9 mouse cellular contexts compared by ENCODE assay signal in genomic region chr19:45847016-45847732, GRCm38 (mm10). TPM values are rescaled to one million over a fixed set of nuclear protein-coding genes. Genes with fewer than 3 reads are reported as not detected.
DNase-seq lines count a peak whose midpoint lies in the region; ATAC-seq and TF ChIP-seq lines count a peak whose summit lies in the region.
"Had no signal": no experiment of that assay in that cellular context is flagged by ENCODE, and none has a peak within 500 bp of the region (broad histone marks: within the 10 kb centered on the region; RNA-seq: fewer than 3 reads in every experiment).

No protein-coding gene starts in this region.

- no peak for ATAC-seq in heart, postnatal 0 days (ENCODE audit: insufficient read depth, low read depth)
- ATAC-seq in heart, embryonic 11.5 days (replicated peaks; ENCODE audit: insufficient number of reproducible peaks, low FRiP score, low TSS enrichment) = no peak
- ATAC-seq in forebrain, embryonic 15.5 days (replicated peaks) = no peak

- no peak for TF ChIP-seq POLR2A in cortical plate, adult 2 months (IDR thresholded peaks at IDR 0.05; ENCODE audit: extremely low read depth, insufficient read depth, low read length)

- H3K27ac ChIP-seq in heart, postnatal 0 days (ENCODE audit: low read depth) = no peak overlapping the region
- no peak overlapping the region for H3K27ac ChIP-seq in heart, embryonic 11.5 days (ENCODE audit: low read depth, low read length)
- no peak overlapping the region for H3K27ac ChIP-seq in cortical plate, adult 2 months (ENCODE audit: insufficient read depth, low read length)
- no peak overlapping the region for H3K27ac ChIP-seq in forebrain, embryonic 15.5 days (replicated peaks)
- H3K27ac ChIP-seq: limb, embryonic 15.5 days had no signal

- no peaks in the 10 kb centered on the region for H3K27me3 ChIP-seq in heart, postnatal 0 days (ENCODE audit: control insufficient read depth, insufficient read depth, low read length)
- H3K27me3 ChIP-seq in heart, embryonic 11.5 days (ENCODE audit: control insufficient read depth, insufficient read depth, low read length) = no peaks in the 10 kb centered on the region
- H3K27me3 ChIP-seq in forebrain, embryonic 15.5 days = no peaks in the 10 kb centered on the region
- H3K27me3 ChIP-seq: limb, embryonic 15.5 days had no signal

- H3K9me3 ChIP-seq in heart, postnatal 0 days (replicated peaks; ENCODE audit: control insufficient read depth, low read length) = no peaks in the 10 kb centered on the region
- no peaks in the 10 kb centered on the region for H3K9me3 ChIP-seq in heart, embryonic 11.5 days (replicated peaks; ENCODE audit: control insufficient read depth, low read length)
- no peaks in the 10 kb centered on the region for H3K9me3 ChIP-seq in forebrain, embryonic 15.5 days
- H3K9me3 ChIP-seq: limb, embryonic 15.5 days had no signal

- no peak overlapping the region for H3K4me3 ChIP-seq in heart, postnatal 0 days (ENCODE audit: low read depth, low read length)
- H3K4me3 ChIP-seq in heart, embryonic 11.5 days (ENCODE audit: low read depth, low read length) = no peak overlapping the region
- H3K4me3 ChIP-seq in cortical plate, adult 2 months (ENCODE audit: insufficient read depth, low read length) = no peak overlapping the region
- no peak overlapping the region for H3K4me3 ChIP-seq in forebrain, embryonic 15.5 days
- H3K4me3 ChIP-seq: limb, embryonic 15.5 days had no signal

- H3K36me3 ChIP-seq in heart, postnatal 0 days (replicated peaks; ENCODE audit: control insufficient read depth, insufficient read depth, low read length) = 0 out of 2 replicates have a peak, but pooled peaks cover 8% of the 10 kb centered on the region
- no peaks in the 10 kb centered on the region for H3K36me3 ChIP-seq in heart, embryonic 11.5 days (ENCODE audit: control insufficient read depth, insufficient read depth, low read length)
- H3K36me3 ChIP-seq in forebrain, embryonic 15.5 days = no peaks in the 10 kb centered on the region

- H3K4me1 ChIP-seq in heart, postnatal 0 days (ENCODE audit: control insufficient read depth, insufficient read depth) = peaks cover 4% of the 10 kb centered on the region; the same call in 1 of the 2 replicates
- peaks cover 2% of the 10 kb centered on the region; the same call in 1 of the 2 replicates for H3K4me1 ChIP-seq in heart, embryonic 11.5 days (ENCODE audit: control insufficient read depth, insufficient read depth, low read length)
- peaks cover 3% of the 10 kb centered on the region; the same call in 1 of the 2 replicates for H3K4me1 ChIP-seq in cortical plate, adult 2 months (ENCODE audit: control insufficient read depth, insufficient read depth, low read length)
- peaks cover 12% of the 10 kb centered on the region for H3K4me1 ChIP-seq in forebrain, embryonic 15.5 days

- WGBS in heart, postnatal 0 days = 96% methylated on average over 3 of the region's 3 CpGs
- WGBS in heart, embryonic 11.5 days (ENCODE audit: insufficient replicate concordance) = 89% methylated on average over 3 of the region's 3 CpGs
- 83% methylated on average over 3 of the region's 3 CpGs for WGBS in forebrain, embryonic 15.5 days

- no peak overlapping the region for H3K9ac ChIP-seq in heart, postnatal 0 days (replicated peaks; ENCODE audit: low read depth, low read length)
- H3K9ac ChIP-seq in heart, embryonic 11.5 days (ENCODE audit: low read depth, low read length) = no peak overlapping the region
- no peak overlapping the region for H3K9ac ChIP-seq in forebrain, embryonic 15.5 days (replicated peaks)
- H3K9ac ChIP-seq: limb, embryonic 15.5 days had no signal

- no peak overlapping the region for H3K4me2 ChIP-seq in heart, postnatal 0 days (ENCODE audit: low read depth, low read length)
- H3K4me2 ChIP-seq in heart, embryonic 11.5 days = no peak overlapping the region
- no peak overlapping the region for H3K4me2 ChIP-seq in forebrain, embryonic 15.5 days (replicated peaks)
- H3K4me2 ChIP-seq: limb, embryonic 15.5 days had no signal

- no peak for TF ChIP-seq EP300 in heart, postnatal 0 days (IDR thresholded peaks at IDR 0.05; ENCODE audit: low read depth)

- DNase-seq in heart, postnatal 0 days (ENCODE audit: low spot score) = no peak
- peak; percentile 11 for DNase-seq in retina, postnatal 1 day
- DNase-seq in retina, embryonic 14.5 days (ENCODE audit: low spot score) = no peak
- peak; percentile 57 for DNase-seq in thymus, postnatal 14 days
- no peak for DNase-seq in urinary bladder, postnatal 36 days (ENCODE audit: low spot score in 2 of 2)

- TF ChIP-seq CTCF in heart, postnatal 0 days (IDR thresholded peaks at IDR 0.05; ENCODE audit: low read depth) = peak; percentile 64
- peak; percentile 49 for TF ChIP-seq CTCF in cortical plate, adult 2 months (IDR thresholded peaks at IDR 0.05; ENCODE audit: extremely low read depth, insufficient read depth, low read length)

RNA-seq across cellular contexts. Expression of gene Kcnip2, which starts 31.3 kb away (rescaled TPM):
- 81.7 and 90.6 TPM in 2 replicates for total RNA-seq in heart, postnatal 0 days (2014; rRNA removed; ENCODE audit: low replicate concordance)
- polyA plus RNA-seq in heart, postnatal 0 days (2015; fragmentation: Nextera tagmentation; extraction: Ambion mirVana) = 41.8 and 44.5 TPM in 2 replicates
- polyA plus RNA-seq in heart, embryonic 11.5 days (2014; fragmentation: Nextera tagmentation; extraction: Ambion mirVana) = 0.45 and 0.66 TPM in 2 replicates
- 156 and 181 TPM in 2 replicates for polyA plus RNA-seq in cortical plate, adult 2 months (2012; rRNA removed)
- polyA plus RNA-seq in forebrain, embryonic 15.5 days (2015; fragmentation: Nextera tagmentation; extraction: Ambion mirVana) = 8.4 and 9.9 TPM in 2 replicates

Comparison
In these comparisons a context has a peak if more than half of its experiments do, and no peak if none do; other contexts are left out.
1. DNase-seq: peak in retina, postnatal 1 day (single experiment) and thymus, postnatal 14 days (single experiment); none in heart, postnatal 0 days (single experiment), retina, embryonic 14.5 days (single experiment) and urinary bladder, postnatal 36 days (0 of 2).